Mouse (Mus musculus): ENCODE measurements around the gene Csf3r. TPM values are rescaled to one million over a fixed set of nuclear protein-coding genes. Genes with fewer than 3 reads are reported as not detected.

Gene Csf3r
- total and polyA plus RNA-seq, 3 experiments: not detected

- Histone ChIP-seq H3K79me2 (replicated peaks; ENCODE audit: control insufficient read depth, extremely low read depth, insufficient read depth, poor library complexity, severe bottlenecking) (no peaks in the 10 kb centered on the region), H3K4me2 (ENCODE audit: insufficient read depth, low read depth, poor library complexity, severe bottlenecking) (no peak overlapping the region), H3K9ac (ENCODE audit: insufficient read depth, low read depth) (no peak overlapping the region), H3K4me3 (replicated peaks in 1 of 3; ENCODE audit: low read depth in 2 of 3, low read length in 2 of 3, poor library complexity in 1 of 3) (no peak overlapping the region), H3K9me3 (replicated peaks; ENCODE audit: low read length) (no peaks in the 10 kb centered on the region), H3K36me3 (replicated peaks in 1 of 2; ENCODE audit: control insufficient read depth in 1 of 2, insufficient read depth in 1 of 2, low read length in 1 of 2) (no peaks in the 10 kb centered on the region), H3K4me1 (ENCODE audit: control insufficient read depth in 1 of 2, insufficient read depth in 2 of 2) (peaks cover 0 to 8% of the 10 kb centered on the region in 2 experiments; a peak in 2 of 4 replicates), H3K27ac (ENCODE audit: insufficient read depth, low read depth) (no peak overlapping the region), H3K27me3 (replicated peaks) (no peaks in the 10 kb centered on the region)
- in situ Hi-C loops (cut with MboI; ENCODE audit: low pct_ligation_motif_present, low pct_unique_long_range_greater_than_20kb, low sequenced_read_pairs) (no loop called here), dilution Hi-C loops (cut with MboI; ENCODE audit: extremely low pct_ligation_motif_present, extremely low pct_unique_long_range_greater_than_20kb, low sequenced_read_pairs) (no loop called here)
- no peak for DNase-seq (ENCODE audit: extremely low read depth)
- TF ChIP-seq TCF12 (IDR thresholded peaks at IDR 0.05; ENCODE audit: low read depth, low read length) (no peak), GABPA (IDR thresholded peaks at IDR 0.05; ENCODE audit: insufficient replicate concordance, low read depth, low read length) (no peak), POLR2AphosphoS2 (IDR thresholded peaks at IDR 0.05; ENCODE audit: low read depth, low read length) (no peak), IRF4 (IDR thresholded peaks at IDR 0.05; ENCODE audit: low read depth, low read length) (no peak)
These were observed 67.5 kb downstream of the Csf3r start for GRCm38 (mm10) chr4:126091873-126092272.

Other genes starting within 250 kb of the Csf3r start
- 89.6 and 91.3 TPM in 2 replicates for gene Mrps15, start 22.4 kb downstream of the Csf3r start, total RNA-seq (2012; rRNA removed)
- gene Mrps15, start 22.4 kb downstream of the Csf3r start, total RNA-seq (2014; rRNA removed): 99.6 and 102 TPM in 2 replicates
- 101 and 113 TPM in 2 replicates for gene Mrps15, start 22.4 kb downstream of the Csf3r start, polyA plus RNA-seq (2012; ENCODE audit: insufficient read length, low read depth)
- gene Oscp1, start 34.0 kb downstream of the Csf3r start, total RNA-seq (2012; rRNA removed): 6.7 and 8.3 TPM in 2 replicates
- gene Oscp1, start 34.0 kb downstream of the Csf3r start, total RNA-seq (2014; rRNA removed): 3.9 and 5.8 TPM in 2 replicates
- 5.0 and 6.0 TPM in 2 replicates for gene Oscp1, start 34.0 kb downstream of the Csf3r start, polyA plus RNA-seq (2012; ENCODE audit: insufficient read length, low read depth)
- gene Lsm10, start 72.1 kb downstream of the Csf3r start, total RNA-seq (2012; rRNA removed): 48.4 and 52.1 TPM in 2 replicates
- 54.1 and 63.9 TPM in 2 replicates for gene Lsm10, start 72.1 kb downstream of the Csf3r start, total RNA-seq (2014; rRNA removed)
- gene Lsm10, start 72.1 kb downstream of the Csf3r start, polyA plus RNA-seq (2012; ENCODE audit: insufficient read length, low read depth): 38.1 and 49.2 TPM in 2 replicates
- 12.0 and 16.4 TPM in 2 replicates for gene Stk40, start 79.4 kb downstream of the Csf3r start, total RNA-seq (2012; rRNA removed)
- gene Stk40, start 79.4 kb downstream of the Csf3r start, total RNA-seq (2014; rRNA removed): 6.4 and 8.6 TPM in 2 replicates
- 30.4 and 33.0 TPM in 2 replicates for gene Stk40, start 79.4 kb downstream of the Csf3r start, polyA plus RNA-seq (2012; ENCODE audit: insufficient read length, low read depth)
- gene Eva1b, start 123.2 kb downstream of the Csf3r start, total RNA-seq (2012; rRNA removed): 3.5 and 4.3 TPM in 2 replicates
- 0.97 and 1.3 TPM in 2 replicates for gene Eva1b, start 123.2 kb downstream of the Csf3r start, total RNA-seq (2014; rRNA removed)
- 0.93 and 1.3 TPM in 2 replicates for gene Eva1b, start 123.2 kb downstream of the Csf3r start, polyA plus RNA-seq (2012; ENCODE audit: insufficient read length, low read depth)
- gene Sh3d21, start 138.9 kb downstream of the Csf3r start, total RNA-seq (2012; rRNA removed): 0.21 and 0.25 TPM in 2 replicates
- 0.35 and 0.36 TPM in 2 replicates for gene Sh3d21, start 138.9 kb downstream of the Csf3r start, total RNA-seq (2014; rRNA removed)
- 0.46 and 0.52 TPM in 2 replicates for gene Sh3d21, start 138.9 kb downstream of the Csf3r start, polyA plus RNA-seq (2012; ENCODE audit: insufficient read length, low read depth)
- gene Thrap3, start 178.2 kb downstream of the Csf3r start, total RNA-seq (2012; rRNA removed): 140 and 168 TPM in 2 replicates
- gene Thrap3, start 178.2 kb downstream of the Csf3r start, total RNA-seq (2014; rRNA removed): 183 and 204 TPM in 2 replicates
- gene Thrap3, start 178.2 kb downstream of the Csf3r start, polyA plus RNA-seq (2012; ENCODE audit: insufficient read length, low read depth): 327 and 334 TPM in 2 replicates
- 17.9 and 20.8 TPM in 2 replicates for gene Map7d1, start 231.8 kb downstream of the Csf3r start, total RNA-seq (2012; rRNA removed)
- gene Map7d1, start 231.8 kb downstream of the Csf3r start, total RNA-seq (2014; rRNA removed): 12.5 and 12.8 TPM in 2 replicates
- 62.2 and 72.2 TPM in 2 replicates for gene Map7d1, start 231.8 kb downstream of the Csf3r start, polyA plus RNA-seq (2012; ENCODE audit: insufficient read length, low read depth)
- 72.7 and 81.1 TPM in 2 replicates for gene Trappc3, start 237.8 kb downstream of the Csf3r start, total RNA-seq (2012; rRNA removed)
- 94.8 and 100 TPM in 2 replicates for gene Trappc3, start 237.8 kb downstream of the Csf3r start, total RNA-seq (2014; rRNA removed)
- gene Trappc3, start 237.8 kb downstream of the Csf3r start, polyA plus RNA-seq (2012; ENCODE audit: insufficient read length, low read depth): 73.0 and 74.1 TPM in 2 replicates